Mouse (Mus musculus) spleen, adult 2 months (tissue): ENCODE data around the gene 1190005I06Rik.

Experiments used
- CTCF ChIP-seq: fragments of 200-500 bp; IDR thresholded peaks from 2 replicates; pipeline ENCODE4 v1.5.1; 2011; ENCODE audit warnings: mild to moderate bottlenecking, inconsistent platforms; ENCODE audit not compliant: insufficient read depth, insufficient read length, insufficient replicate concordance; ENCODE audit errors: extremely low read depth
- POLR2A ChIP-seq: fragments of 200-500 bp; IDR thresholded peaks from 2 replicates; pipeline ENCODE4 v1.6.1; 2011; ENCODE audit warnings: low read depth, low read length, inconsistent platforms

DNA sequence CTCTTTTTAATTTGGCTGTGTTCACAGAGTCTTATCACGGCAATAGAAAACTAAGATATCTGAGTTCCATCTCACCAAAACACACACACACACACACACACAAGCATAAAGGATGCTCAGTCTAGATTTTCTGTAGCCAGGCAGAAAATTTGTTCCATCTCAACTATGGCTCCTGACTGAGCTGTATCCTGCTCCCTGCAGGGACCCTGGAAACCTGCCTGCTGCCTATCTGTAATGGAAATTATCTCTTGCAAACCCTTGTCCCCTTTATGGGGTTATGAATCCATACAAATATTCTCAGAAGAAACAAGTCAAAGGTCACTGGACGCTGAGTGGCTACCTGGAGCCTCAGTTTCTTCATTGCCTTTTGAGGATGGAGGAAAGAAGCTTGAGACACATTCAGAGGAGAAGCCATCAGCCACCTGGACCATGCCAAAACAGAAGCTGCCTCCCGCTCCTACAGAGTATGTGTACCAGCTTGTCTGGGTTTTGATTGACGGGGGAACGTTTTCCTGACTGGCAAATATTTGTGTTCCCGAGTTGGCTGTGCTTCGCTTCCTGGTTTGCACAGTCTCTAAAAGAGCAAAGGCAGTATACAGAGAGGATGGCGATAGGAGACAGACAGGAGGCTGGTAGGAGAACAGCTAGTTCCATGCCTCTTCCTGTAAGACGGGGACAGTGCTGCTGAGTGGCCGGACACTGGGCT, 55.7 kb downstream of the 1190005I06Rik start:
- TF ChIP-seq CTCF: no peak
- no peak for TF ChIP-seq POLR2A
